Mouse (Mus musculus): ENCODE data around the gene Bag1. TPM values are rescaled to one million over a fixed set of nuclear protein-coding genes. Genes with fewer than 3 reads are reported as not detected.
"Not testable (repeated sequence)": the region's sequence is repeated elsewhere in the genome, so short reads cannot be mapped to it uniquely, and the experiment has no call there.

Bag1 gene
- total RNA-seq, 4 experiments from 2014 or later = 134 to 161 (median 142) TPM

DNA sequence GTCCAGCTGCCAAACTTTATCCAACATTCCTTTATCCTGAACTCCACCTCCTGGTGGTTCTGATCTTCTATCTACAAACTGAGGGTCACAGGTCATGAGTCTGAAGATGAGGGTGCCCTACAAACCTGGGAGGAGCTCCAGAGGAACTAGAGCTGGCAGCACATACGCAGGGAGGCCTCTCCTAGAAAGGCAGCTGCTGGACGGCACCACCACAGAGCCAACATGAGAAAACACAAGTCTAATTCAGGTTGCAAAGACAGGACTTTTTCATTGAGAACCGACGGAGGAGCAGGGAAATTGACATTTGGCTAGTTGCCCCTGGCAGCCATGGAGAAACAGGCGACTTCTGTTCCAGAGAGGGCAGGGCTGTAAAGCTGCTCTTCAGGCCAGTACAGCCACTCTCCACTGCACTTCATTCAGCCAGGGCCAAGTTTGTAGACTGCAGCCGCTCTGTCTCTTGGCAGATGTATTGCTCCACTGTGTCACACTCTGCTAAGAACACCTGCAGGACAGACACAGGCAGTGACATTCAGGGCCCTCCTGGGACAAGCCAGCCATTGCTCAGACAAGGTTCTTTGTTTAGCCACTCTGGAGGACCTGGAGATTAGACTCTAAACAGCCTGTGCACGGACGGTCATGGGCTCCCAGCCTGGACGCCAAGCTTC is 11.8 kb downstream of the Bag1 start:
- DNase-seq (ENCODE audit: low spot score in 2 of 2) = peak; percentile 44 to 73

DNA sequence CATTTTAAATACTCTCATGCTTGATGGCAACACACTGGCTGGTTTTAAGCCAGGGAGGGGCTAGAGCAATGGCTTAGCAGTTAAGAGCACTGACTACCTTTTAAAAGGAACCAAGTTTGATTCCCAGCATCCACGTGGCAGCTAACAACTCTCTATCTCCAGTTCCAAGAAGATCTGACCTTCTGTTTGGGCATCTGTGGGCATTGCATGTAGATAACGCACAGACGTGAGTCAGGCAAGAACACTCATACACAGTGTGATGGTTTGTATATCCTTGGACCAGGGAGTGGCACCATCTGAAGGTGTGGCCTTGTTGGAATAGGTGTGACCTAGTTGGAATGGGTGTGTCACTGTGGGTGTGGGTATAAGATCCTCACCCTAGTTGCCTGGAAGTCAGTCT is 13.7 kb downstream of the Bag1 start:
- DNase-seq (ENCODE audit: low spot score in 2 of 2) = not testable (repeated sequence)

DNA sequence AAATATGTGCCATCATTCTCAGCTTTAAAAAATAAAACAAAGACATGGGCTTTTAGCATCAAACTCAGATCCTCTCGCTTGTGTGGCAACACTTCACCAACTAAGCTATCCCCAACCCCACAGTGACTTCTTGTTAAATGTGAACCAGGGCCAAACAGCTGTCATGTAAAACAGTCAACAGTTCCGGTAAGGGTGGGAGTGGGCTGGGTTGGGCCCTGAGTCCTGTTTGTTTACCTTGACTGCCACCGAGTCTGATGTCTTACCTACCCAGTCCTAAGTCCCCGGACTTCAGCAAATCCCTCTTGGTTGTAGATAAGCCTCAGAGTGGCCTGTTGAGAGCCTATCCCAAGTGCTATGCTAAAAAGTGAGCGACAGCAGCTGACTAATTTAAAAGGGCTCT is 14.4 kb downstream of the Bag1 start:
- DNase-seq (ENCODE audit: low spot score in 2 of 2) = no peak

DNA sequence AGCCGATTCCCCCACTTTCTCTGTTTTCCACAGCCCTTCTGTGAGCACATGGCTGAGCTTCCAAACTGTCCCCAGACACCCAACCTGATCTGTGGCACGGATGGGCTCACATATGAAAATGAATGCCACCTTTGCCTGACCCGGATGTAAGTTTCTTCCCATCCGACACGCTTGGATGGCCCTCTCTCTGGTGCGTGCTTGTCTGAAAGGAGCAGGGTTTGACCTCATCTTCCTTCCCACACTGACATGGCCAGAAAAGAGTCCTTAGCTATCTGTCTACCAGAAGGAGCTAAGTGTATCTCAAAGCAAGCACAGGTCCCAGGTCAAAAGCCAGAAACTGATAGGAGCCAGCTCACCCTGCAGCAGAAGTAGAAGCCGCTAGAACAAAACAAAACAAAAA is 19.0 kb downstream of the Bag1 start:
- DNase-seq (ENCODE audit: low spot score in 2 of 2) = no peak

DNA sequence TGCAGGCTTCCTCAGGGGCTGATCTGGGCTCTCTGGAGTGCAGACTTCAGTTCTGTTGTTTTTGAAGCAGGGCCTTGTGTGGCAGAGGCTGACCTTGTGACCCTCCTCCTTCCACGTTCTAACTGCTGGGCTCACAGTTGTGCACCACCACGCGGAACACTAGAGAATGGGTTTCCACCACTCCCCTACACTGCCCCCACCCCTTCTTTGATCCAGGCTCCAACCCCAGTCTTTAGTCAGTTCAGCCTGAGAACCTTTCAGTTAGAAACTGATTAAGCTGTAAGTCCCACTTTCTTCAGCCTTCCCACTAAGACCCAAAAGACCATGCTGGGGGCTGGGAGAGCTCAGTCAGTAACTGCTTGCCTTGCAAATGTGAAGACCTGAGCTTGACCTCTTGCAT is 22.5 kb downstream of the Bag1 start:
- DNase-seq (ENCODE audit: low spot score in 2 of 2) = no peak

DNA sequence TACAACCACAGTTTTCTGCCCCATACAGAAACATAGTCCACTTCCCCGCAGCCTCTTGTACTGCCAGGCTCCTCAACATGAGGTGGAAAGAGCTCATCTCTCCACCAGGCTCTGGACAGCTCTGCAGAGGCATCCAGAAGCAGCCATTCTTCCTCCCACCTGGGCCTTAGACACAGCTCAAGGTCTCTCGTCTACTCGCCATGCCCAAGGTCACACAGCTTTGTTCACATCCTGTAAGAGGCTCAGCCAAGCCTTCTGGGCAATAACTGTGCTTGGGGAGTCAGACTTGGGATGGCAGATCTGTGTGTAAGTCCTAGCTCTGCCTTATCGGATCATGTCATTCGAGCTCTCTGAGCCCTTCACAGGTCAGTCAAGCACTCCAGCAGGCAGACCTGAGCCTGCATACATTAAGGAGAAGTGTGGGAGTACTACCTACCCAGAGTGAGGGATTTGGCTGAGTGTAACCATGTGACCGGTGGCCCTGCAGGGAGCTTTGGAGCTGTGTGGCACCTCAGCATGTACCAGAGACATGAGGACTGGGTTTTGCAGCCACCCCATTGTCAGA is 24.9 kb downstream of the Bag1 start:
- no peak for DNase-seq (ENCODE audit: low spot score in 2 of 2)

DNA sequence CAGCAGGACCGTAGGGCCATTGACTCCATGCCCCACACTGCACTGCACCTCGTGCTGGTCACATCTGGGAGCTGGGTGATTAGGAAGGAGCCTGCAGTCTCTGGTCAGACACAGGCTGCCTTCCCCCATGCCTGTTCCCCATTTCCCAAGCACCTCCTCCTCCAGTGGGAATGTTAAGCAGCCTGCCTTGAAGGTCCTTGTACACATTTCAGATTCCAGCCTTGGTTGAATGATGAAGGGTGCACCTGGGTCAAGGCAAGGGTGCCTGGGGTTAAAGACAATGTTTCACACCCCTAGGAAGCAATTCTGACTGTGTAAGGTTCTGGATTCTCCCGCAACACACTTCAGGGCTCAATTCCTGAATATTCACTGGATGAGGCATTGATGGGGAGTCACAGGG is 26.8 kb downstream of the Bag1 start:
- no peak for DNase-seq (ENCODE audit: low spot score in 2 of 2)

DNA sequence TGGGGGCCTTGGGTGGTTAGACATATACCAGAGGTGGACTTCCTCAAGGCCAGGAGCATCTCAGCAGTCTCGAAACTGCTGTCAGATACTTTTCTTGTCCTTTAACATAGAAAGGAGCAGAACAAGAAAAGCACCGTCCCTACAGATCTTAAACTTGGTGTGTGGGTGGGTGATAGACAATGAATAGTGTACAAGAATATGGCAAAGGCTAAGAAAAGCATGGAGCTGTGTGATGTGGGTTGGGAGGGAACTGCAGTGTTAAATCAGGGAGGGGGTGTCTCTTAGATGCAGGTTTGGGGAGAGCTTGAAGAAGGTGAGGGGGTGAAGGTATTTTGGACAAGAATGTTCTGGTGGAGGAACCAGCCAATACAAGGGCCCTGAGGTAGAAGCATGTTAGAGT is 27.5 kb downstream of the Bag1 start:
- DNase-seq (ENCODE audit: low spot score in 2 of 2) = no peak

DNA sequence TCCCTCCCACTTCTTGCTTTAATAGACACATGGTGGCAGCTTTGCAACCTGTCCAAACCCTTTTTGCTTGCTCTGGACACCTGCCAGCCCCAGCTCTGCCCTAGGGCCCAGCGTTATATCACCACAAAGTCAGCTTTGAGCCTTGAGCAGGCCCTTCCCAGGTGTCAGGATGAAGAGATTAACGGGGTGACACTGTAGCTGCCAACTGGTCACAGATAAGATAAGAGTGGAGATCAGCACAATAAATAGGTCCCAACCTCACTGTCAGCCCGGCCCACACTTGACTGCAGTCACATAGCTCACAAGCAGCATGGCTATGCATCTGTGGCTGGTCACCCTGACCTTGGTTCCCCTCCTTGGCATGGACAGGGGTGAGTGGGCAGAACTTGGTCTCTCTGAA is 28.3 kb downstream of the Bag1 start, which contains the start of gene Spink4:
Gene Spink4, plus strand, starts transcription at position 268 of the 400 bp plus-strand sequence.
- no peak for DNase-seq (ENCODE audit: low spot score in 2 of 2)

DNA sequence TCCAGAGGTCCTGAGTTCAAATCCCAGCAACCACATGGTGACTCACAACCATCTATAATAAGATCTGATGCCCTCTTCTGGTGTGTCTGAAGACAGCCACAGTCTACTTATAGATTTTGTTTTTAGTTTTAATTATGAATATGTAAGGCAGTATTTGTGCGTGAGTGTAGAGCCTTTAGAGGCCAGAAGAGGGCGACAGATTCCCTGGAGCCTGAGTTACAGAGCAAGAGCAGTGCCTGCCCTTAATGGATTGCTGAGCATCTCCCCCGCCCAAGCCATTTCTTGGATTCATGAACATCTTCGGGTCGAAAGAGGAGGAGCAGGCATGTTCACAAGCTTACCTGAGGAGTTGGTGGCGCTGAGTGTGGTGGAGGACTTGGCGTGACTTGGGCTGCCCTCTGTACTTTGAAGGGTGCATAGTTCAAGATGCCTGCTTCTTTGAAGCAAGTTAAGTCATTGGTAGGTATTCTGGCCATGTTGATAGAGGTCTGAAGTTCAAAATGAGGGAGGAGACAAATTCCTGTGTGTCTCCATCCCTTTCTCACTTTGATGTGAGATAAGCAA is 31.4 kb downstream of the Bag1 start:
- DNase-seq (ENCODE audit: low spot score in 2 of 2) = no peak

DNA sequence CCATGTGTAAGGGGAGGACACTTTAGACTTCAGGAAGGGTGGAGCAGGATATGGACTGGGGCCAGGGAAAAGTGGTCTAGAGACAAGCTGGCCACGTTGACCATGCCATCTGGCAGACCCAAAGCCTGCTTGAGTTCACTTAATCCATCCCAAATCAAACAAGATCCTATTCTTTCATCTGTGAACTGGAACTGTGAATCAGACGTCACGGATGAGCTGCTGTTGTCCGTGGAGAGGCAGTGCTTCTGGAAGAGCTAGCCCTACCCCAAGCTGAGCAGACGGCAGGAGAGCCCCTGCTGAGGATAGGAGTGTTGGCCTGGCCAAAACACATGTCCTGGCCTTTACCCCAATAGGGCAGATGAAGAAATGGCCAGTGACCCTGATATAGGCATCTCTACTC is 32.1 kb downstream of the Bag1 start:
- no peak for DNase-seq (ENCODE audit: low spot score in 2 of 2)

DNA sequence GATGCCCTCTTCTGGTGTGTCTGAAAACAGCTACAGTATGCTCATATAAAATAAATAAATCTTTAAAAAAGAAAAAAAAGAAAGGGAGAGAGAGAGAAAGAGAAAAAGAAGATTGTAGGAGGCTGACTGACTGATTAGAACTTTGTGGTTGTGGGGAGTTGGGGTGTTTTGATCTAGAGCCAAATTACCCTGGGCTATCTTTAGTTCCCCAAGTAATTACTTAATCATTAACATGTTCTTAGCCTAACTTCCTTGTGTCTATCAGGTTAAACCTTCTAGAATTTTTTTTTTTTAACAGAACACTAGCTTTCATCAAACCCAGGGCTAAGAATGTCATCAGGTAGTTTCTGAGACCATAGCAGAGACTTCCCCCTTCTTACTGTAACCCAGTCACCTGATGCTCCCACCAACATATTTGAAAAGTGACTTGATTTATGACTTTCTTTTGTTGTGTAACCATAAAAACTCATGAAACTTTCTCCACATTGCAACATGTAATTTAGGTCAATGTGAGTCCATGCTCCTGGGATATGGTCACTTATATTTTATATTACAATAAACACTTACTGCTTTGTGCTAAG is 33.7 kb downstream of the Bag1 start:
- DNase-seq (ENCODE audit: low spot score in 2 of 2) = no peak

DNA sequence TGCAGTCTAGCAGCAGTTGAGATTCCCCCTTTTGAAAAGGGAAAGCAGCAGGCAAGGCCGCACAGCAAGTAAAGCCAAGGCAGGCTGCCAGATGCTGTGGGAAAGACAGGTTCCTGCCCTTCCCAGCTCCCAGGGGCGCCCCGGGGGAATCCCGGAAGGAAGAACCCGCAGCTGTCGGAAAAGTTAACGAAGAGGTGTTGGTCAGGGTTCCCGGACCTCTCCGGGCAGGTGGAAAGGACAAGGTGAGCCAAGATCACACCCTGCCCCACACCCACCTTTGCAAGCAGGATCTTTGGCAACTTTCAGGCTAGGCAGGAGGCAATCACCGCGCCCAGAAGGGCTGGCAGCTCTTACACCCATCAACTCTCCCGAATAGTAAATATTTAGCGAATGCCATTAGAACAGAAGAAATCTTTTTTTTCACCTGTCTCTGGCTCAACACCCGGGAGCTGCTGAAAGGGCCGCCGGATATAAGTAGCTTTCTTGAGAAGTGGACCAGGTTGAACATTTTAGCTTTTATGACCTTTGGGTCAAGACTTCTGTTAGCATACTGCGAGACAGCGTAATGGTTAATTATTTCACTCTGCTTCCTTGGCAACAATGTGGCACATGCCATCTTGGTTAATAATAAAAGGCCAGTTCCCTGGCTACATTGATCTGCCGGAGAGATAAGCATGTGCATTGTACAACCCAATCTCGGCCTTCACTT is 39.7 kb downstream of the Bag1 start:
- DNase-seq (ENCODE audit: low spot score in 2 of 2) = no peak

DNA sequence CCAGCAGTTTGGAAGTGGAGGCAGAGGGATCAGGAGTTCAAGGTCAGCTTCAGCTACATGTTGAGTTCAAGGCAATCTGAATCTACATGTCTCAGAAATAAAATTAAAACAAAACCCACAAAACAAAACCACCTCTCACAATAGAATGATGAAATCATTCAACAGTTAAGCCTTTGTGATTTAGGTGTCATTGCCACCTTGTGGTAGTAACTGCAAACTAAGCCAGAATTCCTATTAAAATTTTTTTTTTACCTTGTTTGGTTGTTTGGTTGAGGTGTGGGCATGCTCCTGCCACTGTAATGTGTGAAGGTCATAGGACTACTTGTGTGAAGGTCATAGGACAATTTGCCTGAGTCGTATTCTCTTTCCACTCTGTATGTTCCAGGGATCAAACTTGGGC is 41.8 kb downstream of the Bag1 start:
- no peak for DNase-seq (ENCODE audit: low spot score in 2 of 2)

DNA sequence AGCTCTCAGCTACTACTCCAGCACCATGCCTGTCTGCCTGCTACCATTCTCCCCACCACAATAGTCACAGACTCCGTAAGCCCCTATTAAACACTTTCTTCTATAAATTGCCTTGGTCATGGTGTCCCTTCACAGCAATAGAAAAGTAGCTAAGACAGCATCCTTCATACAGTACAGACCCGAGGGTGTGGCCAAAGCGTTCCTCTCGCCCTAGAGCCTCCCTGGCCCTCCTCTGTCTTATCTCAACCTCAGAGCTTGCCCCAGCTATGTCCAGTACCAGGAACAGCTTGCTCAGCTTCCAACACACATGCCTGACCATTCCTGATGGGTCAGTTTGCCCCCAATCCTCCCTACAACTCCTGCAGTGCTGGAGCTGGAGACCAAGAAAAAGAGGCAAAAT is 47.5 kb downstream of the Bag1 start:
- no peak for DNase-seq (ENCODE audit: low spot score in 2 of 2)

DNA sequence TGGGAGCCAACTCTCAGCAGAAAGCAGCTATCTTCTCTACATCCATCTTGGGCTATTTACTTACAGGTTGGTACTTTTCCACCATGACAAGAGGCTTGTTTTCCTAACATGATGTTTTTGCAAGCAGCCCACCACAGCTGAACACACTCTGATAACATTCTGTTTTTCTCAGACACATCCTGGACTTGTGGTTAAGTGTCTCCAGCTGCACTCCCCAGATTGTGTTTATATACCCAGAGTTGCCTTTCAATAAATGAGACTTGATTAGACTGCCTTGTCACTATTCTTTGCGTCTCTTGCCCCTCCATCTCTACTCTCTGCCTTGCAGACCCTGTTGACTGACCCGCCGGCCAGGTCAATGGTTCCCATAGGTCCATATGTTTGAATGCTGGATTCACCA is 48.0 kb downstream of the Bag1 start:
- no peak for DNase-seq (ENCODE audit: low spot score in 2 of 2)

DNA sequence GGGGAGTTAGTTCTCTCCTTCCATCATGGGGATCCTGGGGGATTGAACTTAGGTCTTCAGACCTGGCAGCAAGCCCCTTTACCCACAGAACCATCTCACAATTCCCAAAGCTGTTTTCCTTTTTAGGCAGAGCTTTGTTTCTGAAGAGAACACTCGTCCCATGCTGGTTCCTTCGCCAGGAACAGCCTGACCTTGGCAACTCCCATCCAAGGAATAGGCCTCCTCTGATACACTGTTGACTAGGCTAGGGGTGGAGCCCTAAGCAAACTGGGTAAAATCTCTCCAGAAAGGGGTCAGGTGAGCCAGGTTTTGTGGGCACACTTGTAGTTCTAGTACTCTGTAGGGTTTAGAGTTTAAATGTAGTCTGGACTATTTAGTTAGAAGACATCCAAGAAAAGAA is 48.8 kb downstream of the Bag1 start:
- DNase-seq (ENCODE audit: low spot score in 2 of 2) = no peak

DNA sequence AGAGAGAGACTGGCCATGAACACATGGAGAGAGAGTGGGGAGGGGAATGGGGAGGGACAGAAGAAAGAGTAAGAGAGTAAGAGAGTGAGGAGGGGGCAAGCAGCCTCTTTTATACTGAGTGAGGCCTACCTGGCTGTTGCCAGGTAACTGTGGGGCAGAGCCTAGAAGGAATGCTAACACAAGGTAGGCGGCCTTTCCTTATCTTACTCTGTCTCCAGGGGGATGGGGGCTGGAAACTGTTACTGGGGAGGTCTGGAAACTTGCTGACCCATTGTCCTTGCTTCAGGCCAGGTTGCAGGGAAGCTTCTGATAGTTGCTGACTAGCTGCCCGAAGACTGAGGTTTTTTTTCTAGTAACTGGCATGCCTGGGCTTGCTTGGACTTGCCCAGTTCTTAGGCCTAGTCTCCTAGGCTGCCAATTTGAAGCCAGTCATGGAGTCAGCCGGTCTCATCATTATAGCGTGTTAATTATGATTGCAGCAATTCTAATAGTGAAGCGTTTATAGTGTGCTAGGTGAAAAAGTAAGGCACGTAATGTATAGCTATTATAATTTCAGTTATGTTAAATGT is 49.5 kb downstream of the Bag1 start:
- no peak for DNase-seq (ENCODE audit: low spot score in 2 of 2)

DNA sequence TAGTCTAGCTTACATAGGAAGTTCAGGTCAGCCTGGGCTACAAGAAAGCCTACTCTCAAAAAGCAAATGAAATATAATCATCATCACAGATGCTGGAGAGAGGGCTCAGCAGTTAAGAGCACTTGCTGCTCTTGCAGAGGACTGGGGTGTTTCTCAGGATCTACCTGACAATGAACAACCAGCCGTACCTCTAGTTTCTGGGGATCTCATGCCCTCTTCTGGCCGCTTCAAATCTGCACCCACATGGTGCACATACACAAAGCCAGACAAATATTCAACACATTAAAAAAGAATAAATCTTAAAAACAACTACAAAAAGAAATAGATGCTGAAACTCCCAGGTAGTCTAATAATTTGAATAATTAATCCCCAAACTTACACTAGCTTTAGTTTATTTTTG is 52.4 kb downstream of the Bag1 start:
- no peak for DNase-seq (ENCODE audit: low spot score in 2 of 2)

DNA sequence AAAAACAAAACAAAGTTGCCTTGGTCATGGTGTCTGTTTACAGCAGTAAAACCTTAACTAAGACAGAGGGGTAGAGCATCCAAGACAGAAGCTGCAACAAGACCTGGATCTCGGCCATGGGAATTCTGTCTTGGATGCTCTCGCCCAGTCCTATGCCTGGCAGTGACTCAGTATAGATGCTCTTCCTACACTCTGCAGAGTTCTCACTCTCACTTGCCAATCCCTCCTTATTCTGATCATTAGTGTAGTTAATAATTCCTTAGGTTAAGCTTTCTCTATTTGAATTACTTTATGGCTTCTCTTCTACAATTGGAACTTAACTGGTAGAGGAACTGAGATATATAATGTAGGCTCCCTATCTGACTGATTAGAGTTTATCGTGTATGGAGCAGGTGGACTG is 53.0 kb downstream of the Bag1 start:
- no peak for DNase-seq (ENCODE audit: low spot score in 2 of 2)

DNA sequence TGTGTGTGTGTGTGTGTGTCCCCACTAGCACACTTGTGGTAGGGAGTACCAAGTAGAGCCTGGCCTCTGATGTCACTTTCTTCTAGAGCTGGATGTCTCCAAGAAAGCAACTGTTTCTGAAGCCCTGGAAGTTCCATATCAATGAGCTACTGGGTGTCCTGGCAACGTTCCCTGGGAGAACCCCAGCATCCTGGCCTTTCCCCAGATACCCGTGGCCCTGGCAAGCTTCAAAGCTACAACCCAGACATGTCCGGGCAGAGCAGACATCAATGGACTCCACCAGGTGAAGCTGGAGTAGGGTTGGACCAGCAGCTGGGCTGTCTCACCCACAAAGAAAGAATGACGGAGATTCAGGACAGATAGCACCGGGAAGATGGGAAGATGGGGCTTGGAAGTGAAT is 56.9 kb downstream of the Bag1 start:
- DNase-seq (ENCODE audit: low spot score in 2 of 2) = no peak

DNA sequence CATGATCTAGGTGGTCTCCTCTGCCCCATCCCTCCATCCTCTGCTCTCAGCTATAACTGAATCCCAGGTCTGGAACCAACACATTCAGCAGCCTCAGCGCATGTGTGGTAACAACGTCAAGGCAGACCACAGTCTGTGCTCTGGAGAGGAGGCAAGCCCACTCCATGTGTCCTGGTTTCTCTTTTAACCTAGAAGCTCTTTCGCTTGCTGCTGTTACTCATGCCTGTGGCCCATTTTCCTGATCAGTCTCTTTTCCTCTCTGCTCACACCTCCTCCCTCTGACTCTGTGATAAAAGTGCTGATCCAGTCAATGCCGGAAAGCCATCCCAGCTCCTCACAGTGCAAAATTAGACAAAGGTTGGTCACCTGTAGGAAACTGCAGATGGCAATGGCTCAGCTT is 58.1 kb downstream of the Bag1 start:
- DNase-seq (ENCODE audit: low spot score in 2 of 2) = no peak
